Mouse (Mus musculus) small intestine, adult 10 weeks (tissue): ENCODE results near the gene Rasgef1c. TPM values are rescaled to one million over a fixed set of nuclear protein-coding genes. Genes with fewer than 3 reads are reported as not detected.

Experiments used
- polyA plus RNA-seq: library from polyadenylated mRNA; stranded (reverse); fragments of 350-450 nt; fragmentation: Illumina TruSeq; extraction: RNeasy Lipid Tissue Mini Kit (QIAGEN cat#74804); gene quantifications from one replicate; pipeline ENCODE4 v1.2.3, GENCODE M21; 2014; ENCODE audit warnings: low replicate concordance

Gene Rasgef1c
- not detected for polyA plus RNA-seq

GRCm38 (mm10) chr11:49901659-49902458 is at the start of gene Rasgef1c:
Rasgef1c (plus strand) TSS chr11:49901835.

GRCm38 (mm10) chr11:50024833-50025720 is 123.4 kb downstream of the Rasgef1c start, which contains the start of gene Rnf130:
Rnf130 (plus strand) TSS chr11:50025346.

Other genes with a start within 250 kb of the Rasgef1c start
- gene Scgb3a1, start 238.2 kb upstream of the Rasgef1c start, polyA plus RNA-seq: not detected
- 160 TPM for gene Cnot6, start 189.1 kb upstream of the Rasgef1c start, polyA plus RNA-seq
- gene Gfpt2, start 107.7 kb upstream of the Rasgef1c start, polyA plus RNA-seq: 0.19 TPM
- gene Mapk9, start 55.1 kb upstream of the Rasgef1c start, polyA plus RNA-seq: 79.3 TPM
- gene Rnf130, start 123.5 kb downstream of the Rasgef1c start, polyA plus RNA-seq: 58.8 TPM
- 2.2 TPM for gene Tbc1d9b, start 229.6 kb downstream of the Rasgef1c start, polyA plus RNA-seq